Mouse (Mus musculus) bone marrow, adult 2 months (tissue): ENCODE data around the gene Hoxa9.

Source experiments
- CTCF ChIP-seq: fragments of 200-500 bp; IDR thresholded peaks from 2 replicates; pipeline ENCODE4 v1.5.1; 2011; ENCODE audit warnings: low read length, control low read depth; ENCODE audit not compliant: control insufficient read depth, insufficient read depth
- POLR2A ChIP-seq: fragments of 200-500 bp; IDR thresholded peaks from 2 replicates; pipeline ENCODE4 v1.6.1; 2011; ENCODE audit warnings: low read depth, mild to moderate bottlenecking, control low read depth, low read length, borderline replicate concordance; ENCODE audit not compliant: control insufficient read depth

DNA sequence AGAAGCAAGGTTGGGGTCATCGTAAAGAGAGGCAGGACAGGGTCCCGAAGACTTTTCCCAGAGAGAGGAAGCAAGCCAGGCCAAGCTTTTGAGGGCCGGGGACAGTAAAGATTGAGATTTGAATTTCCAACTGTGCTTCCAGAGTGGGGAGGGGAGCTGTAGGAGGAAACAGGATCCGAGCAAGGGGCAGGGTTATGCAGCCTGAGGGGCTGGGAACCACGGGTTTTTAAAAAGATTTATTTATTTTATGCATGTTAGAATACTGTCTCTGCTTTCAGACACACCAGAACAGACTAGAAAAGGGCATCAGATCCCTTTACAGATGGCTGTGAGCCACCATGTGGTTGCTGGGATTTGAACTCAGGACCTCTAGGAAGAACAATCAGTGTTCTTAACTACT is 46.0 kb upstream of the Hoxa9 start:
- no peak for TF ChIP-seq POLR2A
- no peak for TF ChIP-seq CTCF
